Mouse (Mus musculus): ENCODE data around the gene Cd5l.

DNA sequence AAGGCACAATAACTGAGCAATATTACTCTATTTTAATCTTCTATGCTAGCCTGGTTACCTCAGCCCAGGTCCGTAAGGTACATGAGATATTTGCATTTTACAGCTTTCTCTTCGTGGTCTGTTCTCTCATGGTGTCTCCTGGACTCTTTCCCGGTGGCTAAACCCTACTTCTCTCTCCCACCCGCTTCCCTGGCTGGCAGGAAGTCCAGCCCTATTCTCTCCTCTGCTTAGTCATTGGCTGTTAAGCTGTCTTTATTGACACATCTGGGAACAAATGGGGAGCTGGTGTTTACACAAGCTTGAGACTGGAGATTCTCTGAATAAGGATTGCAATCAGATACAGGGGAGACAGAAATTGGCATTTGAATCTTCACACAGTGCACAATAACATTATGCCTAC is 35.1 kb upstream of the Cd5l start:
- no peak for TF ChIP-seq GATA1 (IDR thresholded peaks at IDR 0.05; ENCODE audit: borderline replicate concordance, low read length)
- TF ChIP-seq FLI1 (IDR thresholded peaks at IDR 0.05; ENCODE audit: low read length), result no peak

Measured in megakaryocyte, embryonic 14.5 days (primary cell).